Mouse (Mus musculus) heart, embryonic 10.5 days (tissue): ENCODE measurements around the gene Mtnr1a. TPM values are rescaled to one million over a fixed set of nuclear protein-coding genes. Genes with fewer than 3 reads are reported as not detected.

ENCODE experiments used
- DNase-seq: peaks from one replicate; pipeline ENCODE4 v3.0.0-alpha.2; 2017; ENCODE audit warnings: low spot score
- H3K27ac ChIP-seq: fragments of 300-500 bp; sonication (generic); 2 replicates; pipeline ENCODE4 v1.5.1; 2016; ENCODE audit warnings: mild to moderate bottlenecking
- H3K27me3 ChIP-seq: fragments of 300-500 bp; sonication (generic); 2 replicates; pipeline ENCODE4 v1.6.1; 2016; ENCODE audit warnings: mild to moderate bottlenecking; ENCODE audit not compliant: poor library complexity, insufficient read depth, severe bottlenecking
- H3K36me3 ChIP-seq: fragments of 300-500 bp; sonication (generic); 2 replicates; pipeline ENCODE4 v1.6.1; 2016; ENCODE audit warnings: mild to moderate bottlenecking, moderate library complexity
- H3K4me1 ChIP-seq: fragments of 300-500 bp; sonication (generic); 2 replicates; pipeline ENCODE4 v1.6.1; 2016; ENCODE audit warnings: mild to moderate bottlenecking
- H3K4me3 ChIP-seq: fragments of 300-500 bp; sonication (generic); 2 replicates; pipeline ENCODE4 v1.5.1; 2016; ENCODE audit warnings: mild to moderate bottlenecking, moderate library complexity
- H3K9me3 ChIP-seq: fragments of 300-500 bp; sonication (generic); 2 replicates; pipeline ENCODE4 v1.6.1; 2016; ENCODE audit warnings: mild to moderate bottlenecking, moderate library complexity
- WGBS: fragments of 180-500 bp; shearing (Covaris S2); methylation state at CpG from one replicate; pipeline ENCODE4 v1.1.7; 2016; 5-methylcytosine and 5-hydroxymethylcytosine counted together
- polyA plus RNA-seq: library from polyadenylated mRNA; unstranded; fragments of >200 nt; fragmentation: Nextera tagmentation; extraction: Ambion mirVana; gene quantifications from 2 replicates; pipeline ENCODE4 v1.2.1, GENCODE M21; 2016

Gene Mtnr1a
- polyA plus RNA-seq, 1 experiment from 2014 or later = 0.08 TPM

DNA sequence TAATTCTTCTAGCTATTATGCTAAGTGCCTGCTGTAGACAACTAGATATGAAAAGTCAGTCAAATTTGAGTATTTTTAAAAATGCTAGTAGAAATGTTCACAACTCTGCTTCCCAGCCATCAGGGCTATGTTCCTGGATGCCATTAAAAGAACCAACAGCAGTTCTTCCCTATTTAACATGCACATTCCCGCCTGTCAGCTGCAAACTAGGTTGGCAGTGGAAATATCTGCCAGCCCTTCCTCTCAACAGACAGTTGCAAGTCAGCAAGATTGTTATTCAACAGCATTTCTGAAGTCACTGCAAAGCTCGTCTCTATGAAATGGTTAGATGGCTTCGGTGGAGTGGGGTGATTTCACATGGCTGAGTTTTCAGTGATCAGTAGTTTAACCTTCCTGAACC, 48.7 kb downstream of the Mtnr1a start:
- Histone ChIP-seq H3K27ac (no peak overlapping the region), H3K4me3 (no peak overlapping the region), H3K36me3 (no peaks in the 10 kb centered on the region), H3K27me3 (no peaks in the 10 kb centered on the region; the same call in 1 of the 2 replicates), H3K9me3 (no peaks in the 10 kb centered on the region), H3K4me1 (no peaks in the 10 kb centered on the region)
- no peak for DNase-seq
- 75% methylated on average over 3 of the region's 3 CpGs for WGBS

DNA sequence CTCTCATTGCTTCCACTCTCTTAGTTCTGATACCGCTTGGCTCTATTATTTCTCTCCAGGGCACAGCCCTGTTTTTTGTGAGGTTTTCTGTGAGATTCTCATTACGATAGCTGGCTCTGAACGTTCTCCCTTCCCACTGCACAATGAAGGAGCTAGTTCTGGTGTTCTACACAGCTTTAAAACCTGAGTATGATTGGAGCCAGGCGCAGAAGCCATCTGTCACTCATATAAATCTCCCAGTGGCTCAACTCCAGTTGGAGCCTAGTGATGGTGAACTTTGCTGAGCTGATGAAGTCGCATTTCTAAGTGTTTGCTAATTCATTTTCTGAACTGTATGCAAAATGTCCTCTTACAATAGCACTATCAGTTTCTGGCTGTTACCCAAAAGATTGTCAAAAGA, 56.7 kb downstream of the Mtnr1a start:
- Histone ChIP-seq H3K4me1 (no peaks in the 10 kb centered on the region), H3K36me3 (no peaks in the 10 kb centered on the region), H3K4me3 (no peak overlapping the region), H3K9me3 (no peaks in the 10 kb centered on the region), H3K27ac (no peak overlapping the region), H3K27me3 (no peaks in the 10 kb centered on the region)
- DNase-seq = no peak
- WGBS = 81% methylated on average over 5 of the region's 5 CpGs

Other genes with a start within 250 kb of the Mtnr1a start
- 16.2 and 18.0 TPM in 2 replicates for gene Fat1, start 133.7 kb upstream of the Mtnr1a start, polyA plus RNA-seq
- not detected in 2 replicates for gene F11, start 192.9 kb downstream of the Mtnr1a start, polyA plus RNA-seq
- not detected in 2 replicates for gene Klkb1, start 225.7 kb downstream of the Mtnr1a start, polyA plus RNA-seq
- not detected in 2 replicates for gene Gm45753, start 239.3 kb downstream of the Mtnr1a start, polyA plus RNA-seq